Mouse (Mus musculus) liver, postnatal 0 days (tissue): ENCODE measurements around the gene Man1a2. TPM values are rescaled to one million over a fixed set of nuclear protein-coding genes. Genes with fewer than 3 reads are reported as not detected.

Experiments used
- ATAC-seq: fragments of 200-750 bp; cut with Nextera tagmentation; 2 replicates; pipeline ENCODE4 v1.8.0; 2017; ENCODE audit warnings: mild to moderate bottlenecking, moderate library complexity
- DNase-seq: peaks from one replicate; pipeline ENCODE4 v3.0.0-alpha.2; 2016
- H3K27ac ChIP-seq: fragments of 300-500 bp; sonication (generic); 2 replicates; pipeline ENCODE4 v1.5.1; 2014; ENCODE audit warnings: antibody characterized with exemption, moderate library complexity, mild to moderate bottlenecking, low read depth
- H3K27me3 ChIP-seq: fragments of 300-500 bp; sonication (generic); 2 replicates; pipeline ENCODE4 v1.6.1; 2014; ENCODE audit warnings: low read length, control low read depth, mixed read lengths; ENCODE audit not compliant: insufficient read depth
- H3K36me3 ChIP-seq: fragments of 300-500 bp; sonication (generic); replicated peaks from 2 replicates; pipeline ENCODE4 v1.6.1; 2014; ENCODE audit warnings: mild to moderate bottlenecking, control low read depth, low read length, moderate library complexity, mixed read lengths; ENCODE audit not compliant: insufficient read depth
- H3K4me1 ChIP-seq: fragments of 300-500 bp; sonication (generic); 2 replicates; pipeline ENCODE4 v1.6.1; 2014; ENCODE audit warnings: antibody characterized with exemption, mild to moderate bottlenecking, control low read depth; ENCODE audit not compliant: insufficient read depth
- H3K4me2 ChIP-seq: fragments of 300-500 bp; sonication (generic); 2 replicates; pipeline ENCODE4 v1.6.1; 2014; ENCODE audit warnings: low read depth, mild to moderate bottlenecking, low read length, moderate library complexity, mixed read lengths
- H3K4me3 ChIP-seq: fragments of 300-500 bp; sonication (generic); 2 replicates; pipeline ENCODE4 v1.5.1; 2014; ENCODE audit warnings: low read depth, low read length
- H3K9ac ChIP-seq: fragments of 300-500 bp; sonication (generic); replicated peaks from 2 replicates; pipeline ENCODE4 v1.6.1; 2014; ENCODE audit warnings: mild to moderate bottlenecking, moderate library complexity
- H3K9me3 ChIP-seq: fragments of 300-500 bp; sonication (generic); 2 replicates; pipeline ENCODE4 v1.6.1; 2016; ENCODE audit warnings: mild to moderate bottlenecking, control low read depth, low read length, mixed read lengths
- CTCF ChIP-seq: sonication (generic); IDR thresholded peaks from 2 replicates; pipeline ENCODE4 v1.5.1; 2016; ENCODE audit warnings: antibody characterized with exemption, low read depth
- EP300 ChIP-seq: IDR thresholded peaks from 2 replicates; pipeline ENCODE4 v1.6.1; 2016; ENCODE audit warnings: antibody characterized with exemption, low read depth, mild to moderate bottlenecking
- WGBS: fragments of 180-500 bp; shearing (Covaris S2); extraction: QIAGEN DNeasy Blood & Tissue Kit; methylation state at CpG from one replicate; pipeline ENCODE4 v1.1.7; 2014; ENCODE audit not compliant: insufficient replicate concordance; 5-methylcytosine and 5-hydroxymethylcytosine counted together
- polyA plus RNA-seq: library from polyadenylated mRNA; unstranded; fragments of >200 nt; fragmentation: Nextera tagmentation; extraction: Ambion mirVana; gene quantifications from 2 replicates; pipeline ENCODE4 v1.2.1, GENCODE M21; 2015

Gene Man1a2
- polyA plus RNA-seq, 1 experiment from 2014 or later = 40.4 TPM

DNA sequence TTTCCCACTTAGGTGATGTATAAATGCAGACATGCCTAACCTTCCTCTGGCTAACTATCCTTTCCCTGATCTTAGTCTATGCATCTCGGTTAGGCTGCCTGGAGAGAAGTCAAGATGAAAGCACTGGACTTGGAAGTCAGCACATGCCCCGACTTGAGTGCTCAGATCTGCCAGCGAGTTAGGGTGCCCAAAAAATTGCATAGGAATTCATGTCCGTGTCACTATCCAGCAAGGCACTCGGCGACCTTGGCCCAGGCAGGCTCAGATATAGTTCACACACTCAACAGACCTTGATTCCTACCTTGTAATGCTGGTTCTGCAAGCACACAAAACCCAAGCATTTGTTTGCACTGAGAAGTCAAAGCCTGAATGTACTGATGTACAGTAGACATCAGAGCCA is 3.4 kb upstream of the Man1a2 start:
- H3K4me2 ChIP-seq = no peak overlapping the region
- TF ChIP-seq CTCF = no peak
- TF ChIP-seq EP300 = no peak
- H3K27ac ChIP-seq = no peak overlapping the region
- no peaks in the 10 kb centered on the region for H3K27me3 ChIP-seq
- no peaks in the 10 kb centered on the region for H3K9me3 ChIP-seq
- H3K4me1 ChIP-seq = peaks cover 12% of the 10 kb centered on the region
- no peak for ATAC-seq
- no peak overlapping the region for H3K4me3 ChIP-seq
- 66% methylated on average over 6 of the region's 6 CpGs for WGBS
- no peak overlapping the region for H3K9ac ChIP-seq
- H3K36me3 ChIP-seq = no peaks in the 10 kb centered on the region
- no peak for DNase-seq

GRCm38 (mm10) chr3:100686756-100687155 is 1.5 kb upstream of the Man1a2 start:
- Histone ChIP-seq H3K27me3 (no peaks in the 10 kb centered on the region), H3K27ac (no peak overlapping the region), H3K4me3 (no peak overlapping the region), H3K4me2 (peak overlapping the region; percentile 83; the same call in 1 of the 2 replicates), H3K9ac (no peak overlapping the region), H3K36me3 (no peaks in the 10 kb centered on the region), H3K4me1 (peaks cover 18% of the 10 kb centered on the region), H3K9me3 (no peaks in the 10 kb centered on the region)
- no peak for TF ChIP-seq CTCF
- no peak for TF ChIP-seq EP300
- ATAC-seq (no peak), DNase-seq (no peak)
- WGBS = 93% methylated on average over 8 of the region's 8 CpGs

DNA sequence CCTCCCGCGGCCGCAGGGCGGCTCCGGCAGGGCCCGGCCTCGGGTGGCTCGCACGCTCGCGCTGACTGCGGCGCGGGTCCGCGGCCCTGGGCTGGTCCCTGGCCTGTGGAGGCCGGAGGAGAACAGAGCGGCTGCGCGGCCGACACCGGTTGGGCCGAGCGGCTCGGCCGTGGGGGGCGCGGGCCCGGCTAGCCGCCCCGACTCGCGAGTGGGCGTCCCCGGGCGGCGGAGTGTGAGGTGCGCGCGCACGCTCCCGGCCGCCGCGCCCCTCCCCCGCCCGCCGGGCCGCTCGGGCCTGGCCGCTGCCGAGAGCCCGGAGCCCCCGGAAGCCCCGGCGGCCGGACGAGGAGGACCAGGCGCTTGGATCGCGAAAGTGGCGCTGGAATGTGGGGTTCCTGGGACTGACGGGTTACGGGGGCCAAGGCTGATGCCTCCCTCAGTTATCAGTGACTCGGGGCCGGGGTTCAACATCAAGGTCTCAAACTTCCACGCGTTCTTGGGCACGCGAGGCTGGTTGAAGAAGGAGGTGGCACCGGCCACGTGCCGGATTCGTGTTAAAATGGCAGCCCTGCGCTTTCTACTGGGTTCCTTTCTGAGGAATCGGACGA is 564 bp upstream of the Man1a2 start:
- TF ChIP-seq CTCF (no peak), EP300 (no peak)
- H3K27me3 ChIP-seq = no peaks in the 10 kb centered on the region
- peak; percentile 83 for DNase-seq

DNA sequence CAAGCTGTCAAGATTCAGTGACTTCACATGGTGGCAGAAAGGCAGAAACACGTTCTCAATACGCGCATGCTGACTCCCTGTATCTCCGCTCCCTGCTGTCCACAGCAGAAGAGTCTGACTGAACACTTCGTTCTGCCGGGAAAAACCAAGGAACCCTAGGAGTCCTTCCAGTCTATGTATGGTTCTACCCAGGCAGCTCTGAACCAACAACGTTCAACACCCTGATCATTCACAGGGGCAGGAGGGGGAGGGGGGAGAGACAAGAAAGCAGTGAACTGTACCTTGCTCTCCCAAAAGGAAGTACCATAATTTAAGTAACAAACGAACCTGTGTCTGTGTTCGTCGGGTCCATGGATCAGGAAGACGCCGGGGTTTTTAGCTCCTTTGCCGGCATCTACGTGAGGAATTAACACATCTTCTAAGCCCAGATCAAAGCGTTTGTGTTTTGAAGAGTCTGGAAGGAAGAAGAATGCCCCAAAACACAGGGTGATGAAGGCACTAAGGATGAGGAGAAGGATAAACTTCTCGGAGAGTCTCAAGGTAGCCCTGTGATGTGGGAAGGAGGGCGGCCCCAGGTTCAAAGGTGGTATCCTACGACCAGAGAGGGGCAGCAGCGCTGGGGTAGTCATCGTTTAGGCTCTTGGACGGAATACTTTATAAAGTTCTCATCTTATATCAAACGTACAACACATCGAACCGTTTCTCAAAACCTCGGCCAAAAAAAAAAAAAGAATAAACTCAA is 898 bp downstream of the Man1a2 start:
- Histone ChIP-seq H3K9ac (peak overlapping the region; percentile 98), H3K36me3 (no peaks in the 10 kb centered on the region), H3K27ac (peak overlapping the region; percentile 98), H3K27me3 (no peaks in the 10 kb centered on the region), H3K4me2 (peak overlapping the region; percentile 83), H3K4me3 (peak overlapping the region; percentile 95), H3K9me3 (no peaks in the 10 kb centered on the region), H3K4me1 (peaks cover 25% of the 10 kb centered on the region)
- ATAC-seq (no peak), DNase-seq (peak; percentile 46)
- no peak for TF ChIP-seq CTCF
- no peak for TF ChIP-seq EP300
- WGBS = under 1% methylated on average over 25 of the region's 25 CpGs

More for the DNA sequence above, 564 bp upstream of the Man1a2 start:
- Histone ChIP-seq H3K4me2 (peak overlapping the region; percentile 83), H3K4me1 (peaks cover 18% of the 10 kb centered on the region), H3K4me3 (peak overlapping the region; percentile 95), H3K9ac (peak overlapping the region; percentile 98), H3K27ac (peak overlapping the region; percentile 98), H3K36me3 (no peaks in the 10 kb centered on the region), H3K9me3 (no peaks in the 10 kb centered on the region)
- peak; percentile 87 for ATAC-seq
- under 1% methylated on average over 70 of the region's 77 CpGs for WGBS

DNA sequence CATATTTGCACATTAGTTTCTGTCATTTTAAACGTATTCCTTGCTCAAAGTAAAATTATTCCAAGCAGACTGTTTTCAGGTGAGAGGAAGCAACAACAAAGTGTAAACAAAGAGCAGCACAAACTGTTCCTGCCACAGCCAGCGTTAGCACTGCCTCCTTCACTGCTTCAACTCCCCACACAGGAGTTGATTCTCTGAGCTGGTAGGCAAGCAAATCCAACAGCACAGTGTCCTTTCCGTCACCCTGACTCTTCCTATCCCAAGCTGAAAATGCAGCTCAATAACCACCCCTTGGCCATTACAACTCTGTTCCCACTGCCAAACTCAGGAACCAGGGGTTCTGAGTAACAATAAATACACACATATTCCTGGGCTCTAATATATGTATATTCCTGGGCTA is 2.5 kb downstream of the Man1a2 start:
- ATAC-seq = no peak
- TF ChIP-seq EP300 (no peak), CTCF (no peak)
- Histone ChIP-seq H3K27me3 (no peaks in the 10 kb centered on the region), H3K36me3 (no peaks in the 10 kb centered on the region), H3K4me3 (peak overlapping the region; percentile 95), H3K4me1 (peaks cover 30% of the 10 kb centered on the region), H3K9ac (peak overlapping the region; percentile 57), H3K4me2 (peak overlapping the region; percentile 83), H3K27ac (0 out of 2 replicates have a peak overlapping the region, but pooled peaks have one; percentile 12), H3K9me3 (no peaks in the 10 kb centered on the region)
- peak; percentile 21 for DNase-seq
- 21% methylated on average over 3 of the region's 3 CpGs for WGBS

DNA sequence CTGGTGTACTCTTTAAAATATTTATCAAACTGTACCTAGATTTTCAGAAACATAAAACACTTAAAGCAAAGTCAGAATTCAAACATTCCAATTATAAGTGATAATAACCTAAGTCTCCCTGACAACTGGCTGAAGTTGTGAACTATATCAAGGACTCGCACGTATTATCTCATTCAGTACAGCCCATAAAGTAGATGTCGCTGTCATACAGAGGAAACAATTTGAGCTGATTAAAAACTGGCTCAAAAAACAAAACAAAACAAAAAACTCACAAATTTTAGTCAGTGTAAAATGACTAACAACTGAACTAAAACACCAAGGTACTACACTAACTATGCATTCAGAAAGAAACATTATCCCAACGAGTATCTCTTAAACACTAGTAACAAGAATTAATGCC is 3.0 kb downstream of the Man1a2 start:
- Histone ChIP-seq H3K9ac (peak overlapping the region; percentile 57), H3K36me3 (no peaks in the 10 kb centered on the region), H3K4me3 (peak overlapping the region; percentile 95), H3K9me3 (no peaks in the 10 kb centered on the region), H3K27ac (no peak overlapping the region), H3K27me3 (no peaks in the 10 kb centered on the region), H3K4me2 (peak overlapping the region; percentile 83), H3K4me1 (peaks cover 30% of the 10 kb centered on the region)
- ATAC-seq (no peak), DNase-seq (no peak)
- WGBS = 45% methylated on average over 4 of the region's 4 CpGs
- TF ChIP-seq EP300 (peak; percentile 31; the same call in 1 of the 2 replicates), CTCF (no peak)
